Mouse (Mus musculus) left cerebral cortex, postnatal 36 days (tissue): ENCODE data around the gene Plekha1. TPM values are rescaled to one million over a fixed set of nuclear protein-coding genes. Genes with fewer than 3 reads are reported as not detected.
A peak's percentile ranks its signal among the peaks of the same experiment; 100 is the strongest.

ENCODE experiments used
- DNase-seq, 2 experiments: peaks; one replicate each; pipeline ENCODE4 v3.0.0; 2021 to 2022; ENCODE audit warnings: low spot score in 2 of 2, mixed read lengths in 1 of 2
- intact Hi-C: fragments of 180-260 bp; cut with DNase I; formaldehyde crosslinking; loops from one replicate; pipeline ENCODE4 v1.15.1; 2025
- total RNA-seq, 2 experiments: library from RNA; stranded (reverse); gene quantifications; 2 replicates each; pipeline ENCODE4 v1.2.3; 2021

Plekha1 gene
- total RNA-seq, 2 experiments from 2014 or later: 82.7 to 107 TPM

DNA sequence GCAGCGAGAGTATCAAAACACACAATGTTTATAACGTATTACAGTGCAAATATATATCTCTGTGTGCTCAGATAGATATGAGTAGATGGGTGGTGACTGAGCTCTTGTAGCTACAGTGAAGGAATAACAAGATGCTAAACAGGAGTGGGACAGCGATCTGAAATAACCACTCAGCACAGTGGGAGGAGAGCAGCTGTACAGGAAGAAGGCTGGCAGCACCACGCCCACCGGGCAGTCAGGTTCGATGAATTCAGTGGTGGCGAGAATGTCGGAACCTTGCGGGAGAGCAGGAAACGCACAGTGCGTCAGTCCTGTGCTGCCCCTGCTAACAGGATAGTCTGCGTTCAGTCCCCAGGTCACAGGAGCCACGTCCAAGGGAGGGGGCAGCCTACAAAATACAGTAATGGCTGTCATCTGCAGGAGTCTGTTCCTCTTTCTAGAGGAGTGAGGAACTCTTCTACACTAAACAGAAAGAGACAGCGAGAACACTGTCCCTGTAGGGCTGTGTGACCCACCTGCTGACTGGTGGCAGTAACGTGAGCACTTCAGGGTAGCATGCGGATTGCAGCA, 38.0 kb downstream of the Plekha1 start:
- intact Hi-C loops: loop anchor here (5.0 kb wide), 1 partner anchor 36 kb away; the partner anchor contains the start of gene Plekha1
- peak; percentile 58 to 72 for DNase-seq

DNA sequence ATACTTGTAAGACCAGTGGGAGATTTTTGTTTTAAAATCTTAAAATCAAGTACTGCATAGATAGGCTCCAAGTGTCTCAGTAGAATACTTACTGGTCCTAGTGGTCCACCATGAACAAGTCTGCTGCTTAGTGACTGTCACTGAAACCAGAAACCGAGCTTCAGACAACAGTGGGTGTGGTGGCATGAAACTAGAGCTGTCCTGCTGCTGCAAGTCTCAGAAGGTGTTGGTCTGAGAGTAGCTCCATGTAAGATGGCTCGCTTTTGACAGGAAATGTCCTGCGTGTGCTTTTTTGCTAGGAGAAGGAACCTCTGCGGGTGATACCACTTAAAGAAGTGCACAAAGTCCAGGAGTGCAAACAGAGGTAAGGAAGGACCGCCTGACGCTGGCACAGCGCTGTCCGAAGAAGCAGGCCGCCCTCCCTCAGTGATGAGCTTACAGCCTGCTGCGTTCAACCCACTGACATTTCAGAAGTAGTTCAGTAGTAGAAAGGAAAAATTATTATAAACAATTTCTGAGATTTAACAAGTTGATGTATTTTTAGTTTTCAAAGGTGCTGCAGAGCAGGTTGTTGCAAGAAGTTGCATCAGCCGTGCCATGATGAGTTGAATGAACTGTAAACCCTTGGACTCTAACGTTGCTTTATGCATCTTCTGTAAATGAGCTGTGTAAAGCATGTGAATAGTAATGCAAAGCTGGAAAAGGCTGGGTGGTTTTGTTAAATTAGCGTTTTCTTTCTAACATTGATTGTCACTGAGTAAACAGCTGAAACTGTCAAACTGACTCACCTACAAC, 39.2 kb downstream of the Plekha1 start:
- no peak for DNase-seq
- intact Hi-C loops: loop anchor here (5.0 kb wide), 1 partner anchor 37 kb away; the partner anchor contains the start of gene Plekha1

GRCm38 (mm10) chr7:130910841-130911240, 45.3 kb downstream of the Plekha1 start:
- intact Hi-C loops: no loop called here
- DNase-seq: no peak

DNA sequence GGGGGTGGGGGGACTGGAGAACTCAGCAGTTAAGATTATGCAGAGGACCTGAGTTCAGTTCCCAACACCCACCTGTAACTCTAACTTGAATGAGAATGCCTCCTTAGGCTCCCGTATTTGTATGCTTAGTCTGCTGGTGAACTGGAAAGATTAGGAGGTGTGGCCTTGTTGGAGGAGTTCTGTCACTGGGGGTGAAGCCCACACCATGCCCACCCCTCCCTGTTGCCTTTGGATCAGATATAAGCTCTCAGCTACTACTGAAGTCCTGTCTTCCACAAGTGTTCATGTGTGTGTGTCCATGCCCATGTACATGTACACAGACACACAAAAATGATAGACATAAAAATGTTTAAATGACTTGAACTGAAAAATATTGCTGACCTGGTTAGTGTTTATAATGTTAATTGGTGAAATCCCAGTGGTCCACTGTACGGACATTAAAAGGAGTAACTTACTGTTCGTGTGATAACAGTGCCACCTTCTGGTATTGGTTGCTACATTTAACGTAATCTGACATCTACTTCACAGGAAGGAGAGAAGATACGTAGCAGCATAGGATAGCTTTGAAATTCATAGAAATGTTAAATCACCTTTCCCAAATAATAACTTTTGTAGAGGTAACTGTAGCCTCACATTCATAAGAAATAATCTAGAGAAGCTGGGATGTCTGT, 49.3 kb downstream of the Plekha1 start:
- DNase-seq: no peak
- intact Hi-C loops: loop anchor here (2.0 kb wide), 2 partner anchors 88 to 144 kb away; no protein-coding TSS in a partner anchor

GRCm38 (mm10) chr7:130918260-130918659, 52.7 kb downstream of the Plekha1 start:
- intact Hi-C loops: no loop called here
- DNase-seq: no peak

GRCm38 (mm10) chr7:130922981-130923731, 57.6 kb downstream of the Plekha1 start:
- intact Hi-C loops: no loop called here
- peak; percentile 25 to 30 for DNase-seq

- intact Hi-C loops: no loop called here
- no peak for DNase-seq
Measured at GRCm38 (mm10) chr7:130930401-130930800, 64.8 kb downstream of the Plekha1 start.

GRCm38 (mm10) chr7:130932921-130933320, 67.4 kb downstream of the Plekha1 start:
- intact Hi-C loops: no loop called here
- no peak for DNase-seq

- DNase-seq: no peak
- intact Hi-C loops: no loop called here
Measured at GRCm38 (mm10) chr7:130934654-130935053, 69.1 kb downstream of the Plekha1 start.

- intact Hi-C loops: no loop called here
Measured at GRCm38 (mm10) chr7:130935421-130935792, 69.9 kb downstream of the Plekha1 start.

DNA sequence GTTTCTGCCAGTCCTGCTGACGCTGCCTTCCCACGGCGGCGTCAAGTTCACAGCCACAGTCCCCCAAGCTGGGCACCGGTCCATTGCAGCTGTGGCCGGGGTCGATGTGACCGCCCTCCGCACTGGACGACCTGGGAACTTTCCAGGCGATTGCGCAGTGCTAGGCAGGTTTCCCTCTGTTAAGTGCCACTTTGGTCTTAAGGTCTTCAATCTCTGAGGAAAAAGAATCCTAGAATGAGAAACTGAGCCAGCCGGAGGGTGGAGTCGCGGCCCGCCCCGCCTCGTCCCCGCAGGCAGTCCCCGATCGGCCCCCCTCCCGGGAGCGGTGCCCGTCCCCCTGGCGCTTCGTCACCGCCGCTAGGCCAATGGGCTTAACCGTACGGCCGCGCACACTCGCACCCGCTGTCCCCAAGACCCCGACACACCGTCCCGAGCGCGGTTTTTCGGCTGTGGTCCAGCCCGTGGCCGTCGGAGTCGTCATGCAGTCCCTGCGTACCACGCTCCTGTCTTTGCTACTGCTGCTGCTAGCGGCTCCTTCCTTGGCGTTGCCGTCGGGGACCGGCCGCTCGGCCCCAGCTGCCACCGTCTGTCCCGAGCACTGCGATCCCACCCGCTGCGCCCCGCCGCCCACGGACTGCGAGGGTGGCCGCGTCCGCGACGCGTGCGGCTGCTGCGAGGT, 70.4 kb downstream of the Plekha1 start, which contains the start of gene Htra1:
Htra1 (plus strand) TSS at position 319 of the 679 bp plus-strand sequence.
- intact Hi-C loops: no loop called here

More at GRCm38 (mm10) chr7:130935421-130935792, 69.9 kb downstream of the Plekha1 start:
- no peak for DNase-seq

GRCm38 (mm10) chr7:130936472-130936951, 71.0 kb downstream of the Plekha1 start:
- intact Hi-C loops: no loop called here

More for the DNA sequence above, 70.4 kb downstream of the Plekha1 start, which contains the start of gene Htra1:
- peak; percentile 75 to 78 for DNase-seq

GRCm38 (mm10) chr7:130937266-130937841, 71.8 kb downstream of the Plekha1 start:
- DNase-seq: no peak
- intact Hi-C loops: no loop called here

More at GRCm38 (mm10) chr7:130936472-130936951, 71.0 kb downstream of the Plekha1 start:
- no peak for DNase-seq

DNA sequence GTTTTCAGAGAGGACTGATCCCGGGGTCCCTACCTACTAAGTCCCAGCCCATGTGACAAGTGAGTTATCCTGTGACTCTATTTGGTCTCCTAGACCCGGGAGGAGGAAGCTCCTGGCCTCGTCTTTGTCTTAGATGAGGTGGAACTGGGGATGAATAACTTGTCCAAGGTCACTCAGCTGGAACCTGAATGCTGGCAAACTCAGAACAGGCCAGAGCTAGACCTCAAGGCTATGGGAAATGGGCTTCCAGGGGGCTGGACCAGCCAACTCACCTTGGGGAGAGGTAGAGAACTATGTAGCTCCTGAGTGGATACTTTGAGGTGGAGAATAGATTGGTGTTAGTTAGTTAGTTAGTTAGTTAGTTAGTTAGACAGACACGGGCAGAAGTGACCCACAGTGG, 72.4 kb downstream of the Plekha1 start:
- intact Hi-C loops: no loop called here
- DNase-seq: no peak

GRCm38 (mm10) chr7:130938896-130939295, 73.3 kb downstream of the Plekha1 start:
- intact Hi-C loops: no loop called here
- DNase-seq: no peak

DNA sequence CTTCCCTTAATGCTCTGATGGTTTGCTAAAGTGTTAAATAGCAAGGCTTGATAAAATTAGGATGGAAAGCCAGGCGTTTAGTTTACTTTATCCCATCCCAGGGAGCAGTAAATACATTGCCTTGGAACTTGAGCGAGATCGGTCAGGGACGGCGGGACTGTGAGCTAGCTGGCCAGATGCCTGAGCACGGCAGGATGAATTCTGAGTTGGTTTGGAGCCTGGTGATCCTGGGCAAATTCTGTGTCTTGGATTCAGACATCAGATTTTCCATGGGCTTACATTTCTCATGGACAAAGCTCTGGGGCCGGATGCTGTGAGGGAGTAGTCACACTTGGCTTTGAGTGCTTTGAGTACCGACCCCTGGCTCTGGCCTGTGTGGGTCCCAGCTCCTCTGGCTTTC, 75.2 kb downstream of the Plekha1 start:
- no peak for DNase-seq
- intact Hi-C loops: no loop called here

- no peak for DNase-seq
- intact Hi-C loops: no loop called here
Measured at GRCm38 (mm10) chr7:130943280-130943895, 77.8 kb downstream of the Plekha1 start.
